Mouse (Mus musculus) embryonic facial prominence, embryonic 10.5 days (tissue): ENCODE results near the gene Ino80e. TPM values are rescaled to one million over a fixed set of nuclear protein-coding genes. Genes with fewer than 3 reads are reported as not detected.

Experiments used
- DNase-seq: peaks from one replicate; pipeline ENCODE4 v3.0.0-alpha.2; 2017; ENCODE audit warnings: low spot score
- H3K27ac ChIP-seq: fragments of 300-500 bp; sonication (generic); replicated peaks from 2 replicates; pipeline ENCODE4 v1.5.1; 2016; ENCODE audit warnings: mild to moderate bottlenecking
- H3K27me3 ChIP-seq: fragments of 300-500 bp; sonication (generic); replicated peaks from 2 replicates; pipeline ENCODE4 v1.6.1; 2016; ENCODE audit warnings: low read depth, mild to moderate bottlenecking; ENCODE audit not compliant: poor library complexity, severe bottlenecking
- H3K36me3 ChIP-seq: fragments of 300-500 bp; sonication (generic); replicated peaks from 2 replicates; pipeline ENCODE4 v1.6.1; 2016; ENCODE audit warnings: mild to moderate bottlenecking, moderate library complexity
- H3K4me1 ChIP-seq: fragments of 300-500 bp; sonication (generic); 2 replicates; pipeline ENCODE4 v1.6.1; 2016
- H3K4me3 ChIP-seq: fragments of 300-500 bp; sonication (generic); 2 replicates; pipeline ENCODE4 v1.5.1; 2016; ENCODE audit warnings: mild to moderate bottlenecking, moderate library complexity
- H3K9me3 ChIP-seq: fragments of 300-500 bp; sonication (generic); 2 replicates; pipeline ENCODE4 v1.6.1; 2016; ENCODE audit warnings: mild to moderate bottlenecking
- WGBS: fragments of 180-500 bp; shearing (Covaris S2); methylation state at CpG from one replicate; pipeline ENCODE4 v1.1.7; 2016; 5-methylcytosine and 5-hydroxymethylcytosine counted together
- polyA plus RNA-seq: library from polyadenylated mRNA; unstranded; fragments of >200 nt; fragmentation: Nextera tagmentation; extraction: Ambion mirVana; gene quantifications from 2 replicates; pipeline ENCODE4 v1.2.1, GENCODE M21; 2016

The Ino80e gene
- polyA plus RNA-seq, 1 experiment from 2014 or later: 114 TPM

- no peak overlapping the region for H3K4me3 ChIP-seq
- peaks cover 46% of the 10 kb centered on the region for H3K4me1 ChIP-seq
- 90% methylated on average over 6 of the region's 6 CpGs for WGBS
- H3K36me3 ChIP-seq: peaks cover 44% of the 10 kb centered on the region
- peaks cover 58% of the 10 kb centered on the region for H3K27me3 ChIP-seq
- DNase-seq: no peak
- no peak overlapping the region for H3K27ac ChIP-seq
- no peaks in the 10 kb centered on the region for H3K9me3 ChIP-seq
Observed at GRCm38 (mm10) chr7:126850161-126850560, 12.0 kb downstream of the Ino80e start.

GRCm38 (mm10) chr7:126848794-126849193 is 13.4 kb downstream of the Ino80e start:
- WGBS: 34% methylated on average over 10 of the region's 10 CpGs
- H3K36me3 ChIP-seq: peaks cover 31% of the 10 kb centered on the region

GRCm38 (mm10) chr7:126847421-126848398 is 14.5 kb downstream of the Ino80e start:
- peak; percentile 74 for DNase-seq
- H3K27me3 ChIP-seq: peaks cover 62% of the 10 kb centered on the region
- peak overlapping the region; percentile 78 for H3K27ac ChIP-seq
- H3K36me3 ChIP-seq: peaks cover 20% of the 10 kb centered on the region
- peaks cover 46% of the 10 kb centered on the region for H3K4me1 ChIP-seq
- no peaks in the 10 kb centered on the region for H3K9me3 ChIP-seq
- H3K4me3 ChIP-seq: peak overlapping the region; percentile 74
- WGBS: 1% methylated on average over 74 of the region's 74 CpGs

More at GRCm38 (mm10) chr7:126848794-126849193, 13.4 kb downstream of the Ino80e start:
- Histone ChIP-seq H3K9me3 (no peaks in the 10 kb centered on the region), H3K27me3 (peaks cover 62% of the 10 kb centered on the region), H3K27ac (0 out of 2 replicates have a peak overlapping the region, but pooled peaks have one; percentile 11), H3K4me3 (peak overlapping the region; percentile 74), H3K4me1 (peaks cover 46% of the 10 kb centered on the region)
- no peak for DNase-seq

GRCm38 (mm10) chr7:126847116-126847420 is 15.1 kb downstream of the Ino80e start, which contains the start of gene Doc2a:
Gene Doc2a, plus strand, starts transcription at chr7:126847416.
- Histone ChIP-seq H3K9me3 (no peaks in the 10 kb centered on the region), H3K4me3 (peak within 1 kb of the TSS; percentile 74), H3K27ac (peak within 1 kb of the TSS; percentile 78), H3K36me3 (peaks cover 14% of the 10 kb centered on the region), H3K4me1 (peaks cover 44% of the 10 kb centered on the region), H3K27me3 (peaks cover 60% of the 10 kb centered on the region)
- no peak for DNase-seq
- 22% methylated on average over 4 of the region's 4 CpGs for WGBS

GRCm38 (mm10) chr7:126845516-126845915 is 16.7 kb downstream of the Ino80e start:
- WGBS: 83% methylated on average over 2 of the region's 2 CpGs
- no peaks in the 10 kb centered on the region; the same call in 1 of the 2 replicates for H3K9me3 ChIP-seq
- H3K36me3 ChIP-seq: no peaks in the 10 kb centered on the region
- H3K4me3 ChIP-seq: no peak overlapping the region
- no peak overlapping the region for H3K27ac ChIP-seq
- H3K27me3 ChIP-seq: peaks cover 47% of the 10 kb centered on the region
- no peak for DNase-seq
- H3K4me1 ChIP-seq: peaks cover 29% of the 10 kb centered on the region

GRCm38 (mm10) chr7:126843276-126843675 is 18.9 kb downstream of the Ino80e start:
- Histone ChIP-seq H3K36me3 (no peaks in the 10 kb centered on the region), H3K27me3 (peaks cover 24% of the 10 kb centered on the region), H3K4me1 (peaks cover 16% of the 10 kb centered on the region), H3K9me3 (no peaks in the 10 kb centered on the region; the same call in 1 of the 2 replicates), H3K27ac (no peak overlapping the region), H3K4me3 (no peak overlapping the region)
- 85% methylated on average over 9 of the region's 9 CpGs for WGBS
- no peak for DNase-seq

- H3K27me3 ChIP-seq: peaks cover 28% of the 10 kb centered on the region
- no peaks in the 10 kb centered on the region for H3K9me3 ChIP-seq
- no peak for DNase-seq
- H3K4me3 ChIP-seq: no peak overlapping the region
- no peaks in the 10 kb centered on the region for H3K36me3 ChIP-seq
- WGBS: 97% methylated on average over 1 of the region's 1 CpGs
- H3K4me1 ChIP-seq: peaks cover 28% of the 10 kb centered on the region
- H3K27ac ChIP-seq: no peak overlapping the region
Observed at GRCm38 (mm10) chr7:126833294-126833693, 28.9 kb downstream of the Ino80e start.

- H3K27me3 ChIP-seq: peaks cover 32% of the 10 kb centered on the region
- no peaks in the 10 kb centered on the region for H3K9me3 ChIP-seq
- peaks cover 28% of the 10 kb centered on the region for H3K4me1 ChIP-seq
- no peaks in the 10 kb centered on the region for H3K36me3 ChIP-seq
- DNase-seq: peak; percentile 79
- peak overlapping the region; percentile 24; the same call in 1 of the 2 replicates for H3K27ac ChIP-seq
- H3K4me3 ChIP-seq: peak overlapping the region; percentile 49
- WGBS: 2% methylated on average over 21 of the region's 21 CpGs
Observed at GRCm38 (mm10) chr7:126832036-126832598, 30.1 kb downstream of the Ino80e start.

GRCm38 (mm10) chr7:126831539-126831938 is 30.6 kb downstream of the Ino80e start, which contains the start of gene 4930451I11Rik:
Gene 4930451I11Rik, minus strand, starts transcription at chr7:126831639.
- Histone ChIP-seq H3K9me3 (no peaks in the 10 kb centered on the region), H3K27ac (peak within 1 kb of the TSS; percentile 24; the same call in 1 of the 2 replicates), H3K36me3 (no peaks in the 10 kb centered on the region), H3K4me1 (peaks cover 26% of the 10 kb centered on the region), H3K4me3 (peak within 1 kb of the TSS; percentile 49), H3K27me3 (peaks cover 32% of the 10 kb centered on the region)
- no peak for DNase-seq
- 59% methylated on average over 5 of the region's 5 CpGs for WGBS

- Histone ChIP-seq H3K27ac (no peak overlapping the region), H3K36me3 (no peaks in the 10 kb centered on the region), H3K4me1 (peaks cover 38% of the 10 kb centered on the region), H3K4me3 (no peak overlapping the region), H3K27me3 (peaks cover 62% of the 10 kb centered on the region), H3K9me3 (no peaks in the 10 kb centered on the region)
- DNase-seq: no peak
- 73% methylated on average over 5 of the region's 5 CpGs for WGBS
Observed at GRCm38 (mm10) chr7:126825952-126826351, 36.2 kb downstream of the Ino80e start.

GRCm38 (mm10) chr7:126825403-126825802 is 36.8 kb downstream of the Ino80e start:
- Histone ChIP-seq H3K27ac (no peak overlapping the region), H3K9me3 (no peaks in the 10 kb centered on the region), H3K36me3 (no peaks in the 10 kb centered on the region), H3K27me3 (peaks cover 56% of the 10 kb centered on the region), H3K4me3 (no peak overlapping the region), H3K4me1 (peaks cover 37% of the 10 kb centered on the region)
- 23% methylated on average over 8 of the region's 8 CpGs for WGBS
- peak; percentile 61 for DNase-seq

GRCm38 (mm10) chr7:126823940-126824339 is 38.2 kb downstream of the Ino80e start:
- Histone ChIP-seq H3K4me1 (peaks cover 25% of the 10 kb centered on the region), H3K36me3 (no peaks in the 10 kb centered on the region), H3K27me3 (peaks cover 43% of the 10 kb centered on the region), H3K27ac (peak overlapping the region; percentile 48; the same call in 1 of the 2 replicates), H3K9me3 (no peaks in the 10 kb centered on the region), H3K4me3 (peak overlapping the region; percentile 58)
- no peak for DNase-seq
- WGBS: 7% methylated on average over 10 of the region's 10 CpGs
